Mouse (Mus musculus) liver, embryonic 14.5 days (tissue): ENCODE data around the gene Mtmr3.

Experiments used
- CTCF ChIP-seq: IDR thresholded peaks from 2 replicates; pipeline ENCODE4 v1.5.1; 2016; ENCODE audit warnings: antibody characterized with exemption, low read depth, control low read depth
- EP300 ChIP-seq: IDR thresholded peaks from 2 replicates; pipeline ENCODE4 v1.6.1; 2016; ENCODE audit warnings: antibody characterized with exemption, low read depth

DNA sequence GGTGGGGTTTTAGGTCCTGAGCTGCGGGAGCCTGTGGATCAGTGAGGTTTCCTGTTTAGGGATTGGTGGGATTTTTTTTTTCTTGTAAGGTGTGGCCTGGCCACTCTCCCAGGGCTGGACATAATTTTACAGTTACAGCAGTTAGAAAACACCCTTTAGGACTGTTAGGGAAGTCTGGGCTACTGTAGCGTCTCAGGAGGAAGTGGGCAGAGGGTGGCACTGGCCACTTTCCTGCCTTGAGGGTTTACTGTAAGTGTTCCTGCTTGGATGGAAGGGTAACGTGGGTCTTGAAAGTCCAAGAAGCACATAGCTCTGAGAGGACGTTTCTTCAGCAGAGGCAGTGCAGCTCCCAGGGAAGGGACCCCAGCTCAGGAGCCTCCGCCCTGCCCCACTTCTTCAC is 134.0 kb downstream of the Mtmr3 start:
- TF ChIP-seq CTCF (no peak), EP300 (no peak)
